Mouse (Mus musculus) limb, embryonic 13.5 days (tissue): ENCODE data around the gene Gm17689. TPM values are rescaled to one million over a fixed set of nuclear protein-coding genes. Genes with fewer than 3 reads are reported as not detected.

Experiments used
- ATAC-seq: fragments of 200-750 bp; cut with Nextera tagmentation; 2 replicates; pipeline ENCODE4 v1.8.0; 2017; ENCODE audit warnings: low read depth, moderate number of reproducible peaks, moderate TSS enrichment; ENCODE audit not compliant: low FRiP score
- H3K27ac ChIP-seq: fragments of 300-500 bp; sonication (generic); 2 replicates; pipeline ENCODE4 v1.5.1; 2015; ENCODE audit warnings: inconsistent platforms, mild to moderate bottlenecking, moderate library complexity
- H3K27me3 ChIP-seq: fragments of 300-500 bp; sonication (generic); 2 replicates; pipeline ENCODE4 v1.6.1; 2015; ENCODE audit warnings: mild to moderate bottlenecking, inconsistent platforms
- H3K36me3 ChIP-seq: fragments of 300-500 bp; sonication (generic); 2 replicates; pipeline ENCODE4 v1.6.1; 2015; ENCODE audit warnings: inconsistent platforms, mild to moderate bottlenecking, moderate library complexity
- H3K4me1 ChIP-seq: fragments of 300-500 bp; sonication (generic); 2 replicates; pipeline ENCODE4 v1.6.1; 2015; ENCODE audit warnings: inconsistent platforms
- H3K4me2 ChIP-seq: fragments of 300-500 bp; sonication (generic); replicated peaks from 2 replicates; pipeline ENCODE4 v1.6.1; 2015; ENCODE audit warnings: inconsistent platforms, mild to moderate bottlenecking, moderate library complexity
- H3K4me3 ChIP-seq: fragments of 300-500 bp; sonication (generic); 2 replicates; pipeline ENCODE4 v1.5.1; 2015; ENCODE audit warnings: moderate library complexity, mild to moderate bottlenecking, inconsistent platforms
- H3K9ac ChIP-seq: fragments of 300-500 bp; sonication (generic); 2 replicates; pipeline ENCODE4 v1.6.1; 2015; ENCODE audit warnings: mild to moderate bottlenecking, inconsistent platforms
- H3K9me3 ChIP-seq: fragments of 300-500 bp; sonication (generic); 2 replicates; pipeline ENCODE4 v1.6.1; 2016; ENCODE audit warnings: inconsistent platforms
- WGBS: fragments of 180-500 bp; shearing (Covaris S2); methylation state at CpG from one replicate; pipeline ENCODE4 v1.1.7; 2015; 5-methylcytosine and 5-hydroxymethylcytosine counted together
- polyA plus RNA-seq: library from polyadenylated mRNA; unstranded; fragments of >200 nt; fragmentation: Nextera tagmentation; extraction: Ambion mirVana; gene quantifications from 2 replicates; pipeline ENCODE4 v1.2.1, GENCODE M21; 2015

Gm17689 gene
- not detected in 2 replicates for polyA plus RNA-seq

DNA sequence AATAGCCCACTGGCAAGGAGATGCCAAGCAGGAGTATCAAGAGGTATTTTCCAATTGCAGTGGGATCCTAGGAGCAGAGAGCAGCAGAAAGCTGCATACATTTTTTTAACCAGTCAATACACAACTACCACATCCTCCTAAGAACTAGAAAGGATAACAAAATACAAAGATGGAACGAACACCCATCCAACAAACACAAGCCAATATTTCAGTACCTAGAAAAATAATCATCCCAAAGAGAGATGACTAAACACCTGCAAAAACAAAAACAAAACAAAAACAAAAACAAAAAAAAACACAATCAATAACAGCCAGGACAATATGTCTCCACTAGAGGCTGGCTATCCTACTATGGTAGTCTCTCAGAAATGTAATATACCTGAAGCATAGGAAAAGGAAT lies at the start of gene Gm17689:
Gene Gm17689, minus strand, starts transcription at position 101 of the 400 bp plus-strand sequence.
- ATAC-seq, result no peak
- Histone ChIP-seq H3K27ac (no peak within 1 kb of the TSS), H3K9me3 (peaks cover 9% of the 10 kb centered on the region), H3K4me2 (no peak within 1 kb of the TSS), H3K9ac (no peak within 1 kb of the TSS), H3K4me1 (no peaks in the 10 kb centered on the region), H3K4me3 (no peak within 1 kb of the TSS), H3K36me3 (no peaks in the 10 kb centered on the region), H3K27me3 (no peaks in the 10 kb centered on the region)
- 56% methylated on average over 1 of the region's 1 CpGs for WGBS

DNA sequence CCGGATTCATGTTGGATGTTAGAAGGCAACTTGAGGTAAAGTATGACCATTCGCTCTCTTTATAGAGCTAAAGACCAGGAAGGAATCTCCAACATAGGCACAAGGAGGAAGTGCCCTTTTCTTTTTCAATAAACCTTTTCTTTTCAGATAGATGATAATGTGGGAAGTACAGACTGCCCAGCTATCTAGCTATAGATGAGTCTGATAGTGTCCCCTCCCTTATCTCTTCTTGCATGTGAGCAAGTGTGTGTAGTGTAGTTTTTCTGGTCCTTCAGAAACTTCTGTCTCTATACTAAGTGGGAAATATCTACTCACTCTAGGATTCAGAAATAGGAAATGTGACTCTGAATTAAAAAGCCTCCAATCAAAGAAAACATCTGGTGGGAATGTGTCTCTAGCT lies 40.6 kb downstream of the Gm17689 start, which contains the start of gene Gm5615:
Gene Gm5615, minus strand, starts transcription at position 101 of the 400 bp plus-strand sequence.
- no peaks in the 10 kb centered on the region for H3K36me3 ChIP-seq
- WGBS, result 87% methylated on average over 2 of the region's 2 CpGs
- no peak within 1 kb of the TSS for H3K4me3 ChIP-seq
- H3K9ac ChIP-seq, result no peak within 1 kb of the TSS
- no peak for ATAC-seq
- no peak within 1 kb of the TSS for H3K27ac ChIP-seq
- no peak within 1 kb of the TSS for H3K4me2 ChIP-seq
- H3K9me3 ChIP-seq, result no peaks in the 10 kb centered on the region
- no peaks in the 10 kb centered on the region for H3K27me3 ChIP-seq
- H3K4me1 ChIP-seq, result no peaks in the 10 kb centered on the region

Other genes starting within 250 kb of the Gm17689 start
- gene Gm7257, start 150.8 kb downstream of the Gm17689 start, polyA plus RNA-seq, result not detected in 2 replicates
- gene Gm9513, start 107.0 kb downstream of the Gm17689 start, polyA plus RNA-seq, result not detected in 2 replicates
- not detected in 2 replicates for gene Gm5615, start 40.7 kb downstream of the Gm17689 start, polyA plus RNA-seq
- not detected in 2 replicates for gene A630095E13Rik, start 60.7 kb upstream of the Gm17689 start, polyA plus RNA-seq
- gene Acrv1, start 110.6 kb upstream of the Gm17689 start, polyA plus RNA-seq, result not detected in 2 replicates
- 39.6 and 40.8 TPM in 2 replicates for gene Chek1, start 144.4 kb upstream of the Gm17689 start, polyA plus RNA-seq
- 286 and 293 TPM in 2 replicates for gene Stt3a, start 185.0 kb upstream of the Gm17689 start, polyA plus RNA-seq
- gene Ei24, start 214.8 kb upstream of the Gm17689 start, polyA plus RNA-seq, result 102 and 103 TPM in 2 replicates
- 33.1 and 36.7 TPM in 2 replicates for gene Fez1, start 239.2 kb upstream of the Gm17689 start, polyA plus RNA-seq